In genomic region chr16:60435283-60435682, GRCm38 (mm10) we compare ENCODE assay signal across 10 mouse cellular contexts.
DNase-seq lines count a peak whose midpoint lies in the region; ATAC-seq and TF ChIP-seq lines count a peak whose summit lies in the region.
"Had no signal": no experiment of that assay in that cellular context is flagged by ENCODE, and none has a peak within 500 bp of the region (broad histone marks: within the 10 kb centered on the region; RNA-seq: fewer than 3 reads in every experiment).

No protein-coding gene starts in this region.

- H3K9ac ChIP-seq in MEL (ENCODE audit: control insufficient read depth, low read depth, low read length, poor library complexity, severe bottlenecking) = no peak overlapping the region
- H3K9ac ChIP-seq in heart, embryonic 11.5 days (ENCODE audit: low read depth, low read length) = no peak overlapping the region
- H3K9ac ChIP-seq: limb, embryonic 12.5 days had no signal

- 0 out of 2 replicates have a peak, but pooled peaks have one; percentile 18 for ATAC-seq in heart, embryonic 11.5 days (replicated peaks; ENCODE audit: insufficient number of reproducible peaks, low FRiP score, low TSS enrichment)
- no peak for ATAC-seq in megakaryocyte, adult 5-6 weeks (ENCODE audit: poor library complexity, severe bottlenecking)

- no peak overlapping the region for H3K4me3 ChIP-seq in MEL (ENCODE audit: control insufficient read depth in 1 of 2, insufficient read depth in 1 of 2, low read depth in 2 of 2, low read length in 2 of 2)
- no peak overlapping the region for H3K4me3 ChIP-seq in heart, embryonic 11.5 days (ENCODE audit: low read depth, low read length)
- H3K4me3 ChIP-seq: erythroblast, embryonic 14.5 days; limb, embryonic 12.5 days had no signal

- H3K27ac ChIP-seq in MEL (ENCODE audit: control insufficient read depth, low read depth, low read length) = no peak overlapping the region
- H3K27ac ChIP-seq in heart, embryonic 11.5 days (ENCODE audit: low read depth, low read length) = no peak overlapping the region
- H3K27ac ChIP-seq: limb, embryonic 12.5 days had no signal

- H3K9me3 ChIP-seq in MEL (replicated peaks; ENCODE audit: insufficient read depth, low read length) = no peaks in the 10 kb centered on the region
- H3K9me3 ChIP-seq in heart, embryonic 11.5 days (replicated peaks; ENCODE audit: control insufficient read depth, low read length) = no peaks in the 10 kb centered on the region
- H3K9me3 ChIP-seq: limb, embryonic 12.5 days had no signal

- no peak overlapping the region for H3K4me2 ChIP-seq in heart, embryonic 11.5 days
- H3K4me2 ChIP-seq: limb, embryonic 12.5 days had no signal

- 74% methylated on average over 1 of the region's 1 CpGs for WGBS in heart, embryonic 11.5 days (ENCODE audit: insufficient replicate concordance)

- TF ChIP-seq POLR2A in MEL (IDR thresholded peaks at IDR 0.05; ENCODE audit: control insufficient read depth in 1 of 2, insufficient read depth in 1 of 2, low read depth in 1 of 2, low read length in 2 of 2, poor library complexity in 1 of 2) = no peak

- no peak for TF ChIP-seq EP300 in MEL (IDR thresholded peaks at IDR 0.05; ENCODE audit: low read depth in 1 of 2, low read length in 2 of 2)

- H3K79me2 ChIP-seq in MEL (ENCODE audit: control insufficient read depth, insufficient read depth, low read length, poor library complexity) = no peaks in the 10 kb centered on the region

- peak; percentile 2 to 5 for DNase-seq in left cerebral cortex, postnatal 14 days (ENCODE audit: low spot score in 2 of 2)
- no peak for DNase-seq in left cerebral cortex, adult 9 months (ENCODE audit: low spot score in 2 of 2)
- DNase-seq in MEL (ENCODE audit: low read depth, low spot score) (peak; percentile 24), MN1 (ENCODE audit: low spot score) (no peak)
- DNase-seq in adrenal gland, postnatal 10 days = peak; percentile 42
- DNase-seq in splenic B cell, adult 2 months (ENCODE audit: low read depth, low spot score) = peak; percentile 0

- TF ChIP-seq RAD21 in MEL (IDR thresholded peaks at IDR 0.05; ENCODE audit: low read depth, low read length) = peak; percentile 36

- no peaks in the 10 kb centered on the region for H3K36me3 ChIP-seq in MEL (ENCODE audit: control insufficient read depth in 1 of 2, insufficient read depth in 2 of 2, low read length in 2 of 2)
- no peaks in the 10 kb centered on the region for H3K36me3 ChIP-seq in heart, embryonic 11.5 days (ENCODE audit: control insufficient read depth, insufficient read depth, low read length)
- H3K36me3 ChIP-seq in splenic B cell, adult 2 months (ENCODE audit: control insufficient read depth, insufficient read depth, low read length, poor library complexity, severe bottlenecking) = no peaks in the 10 kb centered on the region
- H3K36me3 ChIP-seq: limb, embryonic 12.5 days had no signal

- peak; percentile 29 to 55 (median 49); a peak in 5 of 6 replicates for TF ChIP-seq CTCF in MEL (IDR thresholded peaks at IDR 0.05 in 2 of 3, conservative IDR thresholded peaks at IDR 0.05 in 1 of 3; ENCODE audit: control insufficient read depth in 1 of 3, insufficient read depth in 1 of 3, low read depth in 2 of 3, low read length in 3 of 3, poor library complexity in 1 of 3, severe bottlenecking in 1 of 3)

- no peaks in the 10 kb centered on the region for H3K27me3 ChIP-seq in MEL (ENCODE audit: control insufficient read depth in 1 of 2, insufficient read depth in 2 of 2, low read length in 2 of 2)
- no peaks in the 10 kb centered on the region for H3K27me3 ChIP-seq in heart, embryonic 11.5 days (ENCODE audit: control insufficient read depth, insufficient read depth, low read length)
- H3K27me3 ChIP-seq in splenic B cell, adult 2 months (ENCODE audit: control insufficient read depth, insufficient read depth, low read length, poor library complexity, severe bottlenecking) = no peaks in the 10 kb centered on the region
- H3K27me3 ChIP-seq: limb, embryonic 12.5 days had no signal

- intact Hi-C loops in left cerebral cortex, postnatal 14 days (cut with DNase I) = no loop called here

- H3K4me1 ChIP-seq in MEL (ENCODE audit: control insufficient read depth in 1 of 2, insufficient read depth in 2 of 2, low read length in 2 of 2) = no peaks in the 10 kb centered on the region
- H3K4me1 ChIP-seq in heart, embryonic 11.5 days (ENCODE audit: control insufficient read depth, insufficient read depth, low read length) = no peaks in the 10 kb centered on the region
- H3K4me1 ChIP-seq: limb, embryonic 12.5 days had no signal

TF ChIP-seq in MEL, 35 proteins besides CTCF, POLR2A, EP300 and RAD21:
- TF ChIP-seq SMC3 (IDR thresholded peaks at IDR 0.05; ENCODE audit: low read depth, low read length) (peak; percentile 70), MAX (IDR thresholded peaks at IDR 0.05; ENCODE audit: low read length) (no peak)

Comparison
In these comparisons a context has a peak if more than half of its experiments do, and no peak if none do; other contexts are left out.
1. DNase-seq: peak in left cerebral cortex, postnatal 14 days (2 of 2), MEL (single experiment), adrenal gland, postnatal 10 days (single experiment) and splenic B cell, adult 2 months (single experiment); none in left cerebral cortex, adult 9 months (0 of 2) and MN1 (single experiment).